Comparison of ENCODE assay signal across 8 mouse cellular contexts in genomic region chr14:79912610-79913009, GRCm38 (mm10).
A peak's percentile ranks its signal among the peaks of the same experiment; 100 is the strongest.
DNase-seq lines count a peak whose midpoint lies in the region; ATAC-seq lines count a peak whose summit lies in the region.

No protein-coding gene starts in this region.

- H3K27ac ChIP-seq in midbrain, embryonic 11.5 days (ENCODE audit: low read depth, low read length): no peak overlapping the region

- 37% methylated on average over 4 of the region's 4 CpGs for WGBS in midbrain, embryonic 11.5 days

- no peak overlapping the region for H3K4me3 ChIP-seq in midbrain, embryonic 11.5 days (ENCODE audit: low read depth, low read length)

- H3K9ac ChIP-seq in midbrain, embryonic 11.5 days (ENCODE audit: low read length): no peak overlapping the region

- H3K27me3 ChIP-seq in midbrain, embryonic 11.5 days (ENCODE audit: control insufficient read depth, insufficient read depth, low read length): peaks cover 7% of the 10 kb centered on the region; the same call in 1 of the 2 replicates

- peaks cover 8% of the 10 kb centered on the region for H3K4me1 ChIP-seq in midbrain, embryonic 11.5 days (ENCODE audit: control insufficient read depth, insufficient read depth, low read length)

- H3K9me3 ChIP-seq in midbrain, embryonic 11.5 days (ENCODE audit: control insufficient read depth, low read length): no peaks in the 10 kb centered on the region

- H3K36me3 ChIP-seq in midbrain, embryonic 11.5 days (ENCODE audit: control insufficient read depth, insufficient read depth, low read length): no peaks in the 10 kb centered on the region

- H3K4me2 ChIP-seq in midbrain, embryonic 11.5 days: no peak overlapping the region

- peak; percentile 42 for DNase-seq in gastrocnemius, postnatal 10 days
- DNase-seq in gastrocnemius, adult 18-20 months (ENCODE audit: low spot score): no peak
- DNase-seq in 416B (ENCODE audit: low read depth): peak; percentile 38
- DNase-seq in adrenal gland, postnatal 25 days: peak; percentile 39
- peak; percentile 3 for DNase-seq in fibroblast of lung, adult 2 months (ENCODE audit: low read depth)
- DNase-seq in kidney, postnatal 36 days: peak; percentile 65 to 89
- DNase-seq in midbrain, embryonic 11.5 days (ENCODE audit: low spot score, missing footprints): peak; percentile 92
- DNase-seq in spleen, postnatal 4 days (ENCODE audit: low spot score in 2 of 2): no peak

- peak; percentile 39; the same call in 1 of the 2 replicates for ATAC-seq in midbrain, embryonic 11.5 days (ENCODE audit: low FRiP score)

Comparison
In these comparisons a context has a peak if more than half of its experiments do, and no peak if none do; other contexts are left out.
1. DNase-seq: peak in gastrocnemius, postnatal 10 days (single experiment), 416B (single experiment), adrenal gland, postnatal 25 days (single experiment), fibroblast of lung, adult 2 months (single experiment), kidney, postnatal 36 days (2 of 2) and midbrain, embryonic 11.5 days (single experiment); none in gastrocnemius, adult 18-20 months (single experiment) and spleen, postnatal 4 days (0 of 2).